Mouse (Mus musculus) common myeloid progenitor, adult 5-6 weeks (primary cell): ENCODE measurements around the gene Vamp4. TPM values are rescaled to one million over a fixed set of nuclear protein-coding genes. Genes with fewer than 3 reads are reported as not detected.
"Not testable (repeated sequence)": the region's sequence is repeated elsewhere in the genome, so short reads cannot be mapped to it uniquely, and the experiment has no call there.

Experiments
- ATAC-seq: replicated peaks from 2 replicates; pipeline ENCODE4 v1.8.0; 2016; ENCODE audit warnings: low read depth, mild to moderate bottlenecking, moderate TSS enrichment, inconsistent platforms; ENCODE audit not compliant: poor library complexity, severe bottlenecking
- total RNA-seq: library from RNA; stranded (forward); fragments of 200-1000, 187-1606 nt; gene quantifications from 2 replicates; pipeline ENCODE4 v1.2.3, GENCODE M21; 2017

The Vamp4 gene
- total RNA-seq, 1 experiment from 2014 or later: 11.4 TPM

DNA sequence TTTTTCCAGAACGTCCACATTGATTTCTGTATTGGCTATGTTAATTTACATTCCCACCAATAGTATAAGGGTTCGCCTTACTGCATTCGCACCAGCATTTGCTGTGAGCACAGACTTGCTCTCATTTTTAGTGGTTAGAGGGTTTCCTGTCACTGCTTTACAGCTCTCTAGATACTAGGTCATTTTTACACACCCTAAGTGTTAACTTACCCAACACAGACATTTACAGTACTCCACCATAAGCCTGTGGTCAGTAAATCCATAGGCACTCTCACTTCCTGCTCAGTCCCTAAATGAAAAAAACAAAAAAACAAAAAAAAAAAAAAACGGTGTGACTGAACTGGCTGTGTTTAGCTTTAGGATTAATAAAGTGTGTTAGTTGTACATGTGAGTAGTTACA, 16.0 kb downstream of the Vamp4 start:
- no peak for ATAC-seq

DNA sequence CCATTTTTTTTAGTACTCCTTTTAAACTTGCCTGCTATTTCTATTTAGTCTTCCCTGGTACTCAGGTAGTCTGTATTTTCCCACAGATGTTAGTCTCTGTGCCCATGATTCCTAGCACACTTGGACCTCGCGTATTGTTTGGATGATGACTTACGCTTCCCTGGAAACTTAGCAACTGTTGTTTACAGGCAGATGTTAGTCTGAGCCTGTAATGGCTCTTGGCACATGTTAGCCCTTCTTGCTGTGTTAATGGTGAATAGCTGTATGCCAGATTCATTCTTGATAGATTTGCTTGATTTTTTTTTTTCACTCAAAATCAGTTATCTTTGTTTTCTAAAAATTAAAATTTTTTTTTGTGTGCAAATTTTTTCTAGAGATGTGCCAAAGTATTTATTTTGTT, 18.3 kb downstream of the Vamp4 start:
- ATAC-seq: no peak

DNA sequence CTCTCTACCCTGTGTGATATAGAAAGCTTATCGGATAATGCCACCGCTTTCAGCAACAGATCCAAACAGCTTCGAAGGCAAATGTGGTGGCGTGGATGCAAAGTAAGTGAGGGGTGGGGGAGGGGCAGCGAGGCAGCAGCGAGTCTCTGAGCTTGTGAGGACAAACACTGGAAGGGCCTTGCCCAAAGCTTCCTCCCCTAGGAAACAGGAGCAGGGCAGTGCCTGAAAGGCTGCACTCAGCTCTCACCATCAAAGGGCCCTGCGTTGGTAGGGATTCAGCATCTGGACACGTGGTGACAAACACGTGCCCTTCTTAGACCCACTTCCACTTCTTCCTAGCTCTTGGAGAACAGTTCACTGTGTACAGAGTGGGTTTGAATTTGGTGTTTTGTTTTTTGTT, 19.1 kb downstream of the Vamp4 start:
- no peak for ATAC-seq

DNA sequence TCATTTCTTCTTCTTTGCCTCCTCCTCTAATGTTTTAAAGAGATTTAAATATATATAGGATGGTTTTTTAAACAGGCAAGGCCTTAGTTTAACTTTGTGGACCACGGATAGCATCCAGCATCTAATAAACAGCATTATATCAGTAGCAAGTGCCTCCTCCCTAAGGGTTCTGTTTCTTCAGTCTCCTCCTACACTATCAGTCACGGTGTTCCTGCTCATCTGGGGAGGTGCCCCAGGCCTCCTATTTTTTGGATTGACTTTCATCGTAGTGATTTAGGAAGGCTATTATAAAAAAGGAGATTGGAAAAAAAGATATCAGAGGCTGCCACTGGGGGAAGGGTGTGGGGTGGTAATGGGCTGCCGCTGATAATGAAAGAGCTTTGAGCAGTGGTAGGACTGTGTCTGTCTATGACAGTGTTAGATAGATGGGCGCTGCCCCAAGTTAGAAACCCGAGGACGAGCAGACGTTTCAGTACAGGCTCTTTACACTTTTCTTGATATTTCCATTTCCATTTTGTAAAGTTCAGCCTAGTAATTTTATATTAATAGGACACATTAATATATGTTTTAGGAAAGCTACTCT, 20.2 kb downstream of the Vamp4 start:
- ATAC-seq: no peak

DNA sequence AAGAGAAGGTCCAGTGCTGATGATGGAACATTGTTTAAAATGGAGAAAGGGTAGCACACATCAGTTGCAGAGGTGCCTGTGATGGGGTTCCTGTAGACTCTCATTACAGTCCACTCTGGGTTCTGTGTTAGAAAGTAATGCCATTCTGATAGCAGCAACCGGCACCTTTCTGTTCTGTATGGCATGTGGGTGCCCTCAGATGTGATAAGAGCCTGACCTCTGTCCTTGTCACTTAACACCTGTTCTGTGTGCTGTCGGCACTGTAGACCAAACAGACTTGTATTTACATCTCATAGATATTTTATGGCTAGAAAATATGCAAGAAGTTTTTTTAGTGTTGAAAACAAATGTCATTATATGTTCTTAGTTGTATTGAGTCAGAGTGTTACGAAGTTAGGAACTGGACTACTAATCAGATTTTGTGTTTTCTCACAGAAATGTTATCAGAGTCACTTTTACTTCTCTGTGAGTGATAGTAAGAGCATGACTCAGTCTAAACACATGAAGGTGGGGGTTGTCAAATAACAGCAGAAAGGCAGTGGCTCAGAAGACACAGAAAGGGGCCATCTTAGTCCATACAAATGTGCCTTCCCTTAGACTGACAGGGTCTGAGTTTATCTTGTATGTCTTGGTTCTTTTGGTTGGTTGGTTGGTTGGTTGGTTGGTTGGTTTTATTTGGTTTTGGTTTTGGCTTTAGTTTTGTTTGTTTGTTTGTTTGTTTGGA, 27.2 kb downstream of the Vamp4 start:
- no peak for ATAC-seq

DNA sequence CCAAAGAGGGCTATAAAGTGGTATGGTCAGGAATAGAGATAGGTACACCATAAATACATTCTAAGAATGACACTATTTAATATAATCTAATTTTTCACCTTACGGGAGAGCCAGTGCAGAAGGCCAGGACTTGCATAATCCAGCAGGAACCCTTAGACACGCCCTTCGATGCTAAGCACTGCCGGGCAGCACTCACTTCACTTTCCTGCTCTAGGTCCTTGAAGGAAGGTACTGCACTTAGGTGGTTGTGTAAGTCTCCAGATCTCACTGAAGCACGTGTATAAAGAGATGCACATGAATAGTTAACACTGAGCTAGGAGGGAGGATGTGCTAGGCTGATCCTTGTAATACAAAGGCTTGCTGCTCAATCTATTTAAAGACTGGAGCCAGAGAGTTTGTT, 29.3 kb downstream of the Vamp4 start:
- ATAC-seq: no peak

DNA sequence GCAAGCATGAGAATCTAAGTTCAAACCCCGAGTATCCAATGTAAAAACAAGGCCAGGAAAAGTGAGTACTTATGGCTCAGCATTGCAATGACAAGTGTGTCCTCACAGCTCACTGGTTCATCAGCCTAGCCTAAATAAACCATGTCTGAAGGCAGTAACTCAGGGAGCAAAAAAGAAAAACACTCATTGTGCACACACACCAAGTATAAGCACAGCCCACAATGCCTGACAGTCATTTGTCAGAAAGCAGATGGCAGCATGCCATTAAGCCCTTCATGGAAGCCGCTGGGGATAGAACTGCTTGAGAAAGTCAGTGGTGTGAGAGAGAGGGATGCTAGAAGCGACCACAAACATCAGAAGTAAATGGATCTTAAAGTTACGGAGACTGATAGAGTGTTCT, 31.0 kb downstream of the Vamp4 start:
- ATAC-seq: no peak

DNA sequence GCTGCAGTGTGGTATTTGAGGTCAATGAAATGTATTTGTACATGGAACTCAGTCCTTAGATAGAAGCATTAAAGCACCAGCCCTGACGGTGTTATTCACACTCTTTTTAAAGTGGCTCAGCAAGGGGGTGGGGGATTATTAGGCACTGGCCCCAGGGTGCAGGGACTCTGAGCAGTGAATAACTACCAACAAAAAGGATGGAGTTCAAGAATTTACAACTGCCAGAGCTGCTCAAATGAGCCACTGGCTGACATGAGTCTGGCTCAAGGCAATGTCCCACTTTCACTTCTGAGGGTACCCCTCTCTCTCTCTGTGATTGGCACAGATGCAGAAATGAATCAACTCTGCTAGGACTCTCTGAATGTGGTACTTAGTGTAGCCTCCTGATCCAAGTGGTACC, 37.8 kb downstream of the Vamp4 start:
- no peak for ATAC-seq

DNA sequence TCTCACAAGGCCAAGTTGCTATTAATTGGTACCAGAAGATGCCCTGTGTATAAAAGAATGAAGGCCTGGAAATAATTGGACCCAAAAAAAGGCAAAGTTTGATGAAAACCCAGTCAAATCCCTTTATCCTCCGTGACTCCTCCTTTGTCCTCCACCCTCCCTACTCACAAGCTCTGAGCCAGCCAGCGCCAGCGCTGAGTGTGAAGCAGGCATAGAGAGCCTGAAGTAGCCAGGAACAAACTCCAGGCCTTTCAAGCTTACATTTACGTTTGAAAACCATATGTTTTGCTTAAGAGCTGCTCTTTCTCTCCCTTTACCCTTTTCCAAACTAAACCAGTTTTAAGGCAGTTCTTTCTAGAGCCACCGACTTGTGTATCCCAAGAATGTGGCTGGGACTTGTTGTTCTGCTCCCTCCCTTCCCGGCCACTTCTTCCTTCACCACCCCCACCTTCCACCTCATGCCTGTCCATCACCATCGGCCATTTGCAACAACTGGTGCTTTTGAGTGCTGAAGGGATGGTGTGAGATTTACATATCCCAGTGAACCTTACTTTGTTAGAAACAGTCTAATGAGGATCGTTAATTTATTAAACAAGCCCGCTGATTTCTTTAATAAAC, 39.4 kb downstream of the Vamp4 start:
- ATAC-seq: no peak

DNA sequence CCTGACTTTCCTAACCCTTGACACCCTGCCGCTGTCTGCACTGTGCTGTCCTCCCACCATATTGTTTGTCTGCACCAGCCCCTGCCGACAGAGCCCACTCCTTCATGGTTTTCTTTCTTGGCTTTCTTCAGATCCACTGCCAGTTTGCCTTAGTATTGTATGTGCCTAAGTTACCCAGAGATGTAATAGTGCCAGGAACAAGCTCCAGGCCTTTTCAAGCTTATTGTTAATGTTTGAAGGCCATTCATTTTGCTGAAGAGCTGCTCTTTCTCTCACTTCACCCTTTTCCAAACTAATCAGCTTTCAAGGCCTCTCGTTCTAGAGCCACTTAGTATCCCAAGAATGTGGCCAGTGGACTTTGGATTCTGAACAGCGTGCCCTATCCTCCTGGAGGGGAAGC, 40.9 kb downstream of the Vamp4 start:
- no peak for ATAC-seq

DNA sequence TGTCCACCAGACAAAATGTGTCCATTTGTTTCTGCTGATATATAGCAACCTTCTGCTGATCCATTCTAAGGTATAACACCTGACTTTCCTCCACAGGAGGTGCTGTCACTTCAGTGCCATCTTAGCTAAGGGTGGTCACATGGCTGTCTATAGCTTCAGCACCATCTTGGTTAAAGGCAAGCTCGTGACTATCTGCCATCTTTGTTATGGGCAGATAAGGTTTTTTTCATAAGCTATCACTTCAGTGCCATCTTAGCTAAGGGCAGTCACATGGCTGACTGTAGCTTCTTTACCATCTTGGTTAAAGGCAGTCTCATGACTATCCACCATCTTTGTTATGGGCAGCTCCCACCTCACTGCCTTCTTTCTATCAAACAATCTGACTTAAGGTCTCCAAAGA, 45.2 kb downstream of the Vamp4 start:
- ATAC-seq: peak; percentile 47; the same call in 1 of the 2 replicates

DNA sequence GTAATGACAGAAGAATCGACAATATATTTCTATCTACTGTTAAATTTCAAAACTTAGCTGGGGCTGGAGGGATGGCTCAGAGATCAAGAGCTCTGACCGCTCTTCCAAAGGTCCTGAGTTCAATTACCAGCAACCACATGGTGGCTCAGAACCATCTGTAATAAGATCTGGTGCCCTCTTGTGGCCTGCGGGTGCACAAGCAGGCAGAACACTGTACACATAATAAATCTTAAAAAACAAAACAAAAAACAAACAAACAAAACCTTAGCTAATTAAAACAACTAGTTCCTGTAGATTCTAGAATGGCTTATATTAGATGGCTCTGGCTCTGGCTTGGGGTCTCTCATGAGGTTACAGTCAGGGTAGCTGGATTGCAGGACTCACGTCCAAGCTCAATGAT, 50.2 kb downstream of the Vamp4 start:
- ATAC-seq: no peak

DNA sequence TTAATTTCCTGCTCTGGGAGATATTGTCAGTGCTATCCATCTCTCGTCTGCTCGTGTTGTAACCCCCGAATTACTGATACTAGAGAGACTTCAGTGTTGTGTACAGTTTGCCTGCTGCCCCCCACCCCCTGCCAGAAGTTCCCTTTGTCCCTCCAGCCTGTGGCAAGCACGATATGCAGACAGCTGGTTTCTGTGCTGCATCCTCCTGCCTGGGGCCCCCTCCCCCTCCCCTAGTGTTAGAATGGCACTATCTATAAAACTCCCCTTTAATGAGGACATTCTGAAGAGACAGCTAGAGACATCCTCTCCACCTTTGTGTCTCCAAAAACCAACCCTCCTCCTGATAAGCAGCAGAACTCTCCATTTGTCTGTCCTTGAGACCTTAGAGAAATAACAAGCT, 53.6 kb downstream of the Vamp4 start:
- no peak for ATAC-seq

DNA sequence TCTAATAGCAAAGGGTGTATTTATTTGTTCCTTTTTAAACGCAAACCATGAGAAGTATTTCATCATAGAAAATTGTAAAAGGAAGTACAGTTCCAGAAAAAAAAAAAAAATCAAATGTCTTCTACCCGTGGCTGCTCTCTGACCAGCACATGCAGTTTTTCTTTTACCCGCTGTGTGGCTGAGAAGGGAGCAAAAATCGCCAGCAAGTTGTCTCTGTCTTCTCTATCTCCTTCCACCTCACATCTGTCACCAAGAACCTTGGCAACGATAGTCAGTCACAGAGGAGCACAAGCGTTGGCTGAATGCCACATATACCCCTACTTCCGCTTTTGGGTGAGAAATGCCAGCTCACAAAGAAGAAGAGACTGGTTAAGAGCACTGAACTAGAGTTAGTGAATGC, 54.9 kb downstream of the Vamp4 start:
- ATAC-seq: peak; percentile 98

DNA sequence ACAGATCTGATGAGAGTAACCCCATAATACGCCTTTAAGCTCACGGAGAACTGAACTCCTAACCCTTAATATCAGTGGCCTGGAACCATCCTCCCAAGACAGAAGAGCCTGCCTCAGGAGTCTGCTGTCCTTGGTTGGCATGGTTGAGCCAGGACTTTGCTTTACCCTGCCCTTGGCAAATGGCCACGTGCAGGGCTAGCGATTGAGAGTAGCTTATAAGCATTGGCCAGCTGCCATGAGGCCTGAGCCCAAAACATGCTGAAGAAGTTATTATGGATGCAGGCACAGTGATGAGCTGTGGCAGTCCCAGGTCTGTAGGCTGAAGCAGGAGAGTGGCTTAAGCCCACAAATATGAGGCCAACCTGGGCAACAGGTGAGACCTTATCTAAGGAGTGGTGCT, 57.5 kb downstream of the Vamp4 start:
- ATAC-seq: not testable (repeated sequence)

DNA sequence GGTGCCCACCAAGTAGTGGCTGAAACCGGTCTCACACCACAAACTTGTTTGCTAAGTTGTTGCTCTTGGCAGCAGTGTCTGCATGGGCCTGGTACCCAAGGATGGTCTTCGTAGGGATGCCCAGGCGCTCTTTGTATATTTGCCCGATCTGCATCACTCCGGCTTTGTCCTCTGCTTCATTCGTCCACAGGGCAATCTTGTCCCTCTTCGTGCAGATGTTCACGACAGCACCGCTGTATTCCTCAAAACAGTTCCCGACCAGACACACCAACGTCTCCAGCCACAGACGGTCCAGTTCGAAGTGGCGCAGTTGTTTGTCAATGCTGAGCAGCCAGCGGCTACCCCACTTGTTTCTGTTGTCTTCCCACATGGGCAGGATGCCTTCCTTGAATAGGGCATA, 58.0 kb downstream of the Vamp4 start:
- ATAC-seq: not testable (repeated sequence)

DNA sequence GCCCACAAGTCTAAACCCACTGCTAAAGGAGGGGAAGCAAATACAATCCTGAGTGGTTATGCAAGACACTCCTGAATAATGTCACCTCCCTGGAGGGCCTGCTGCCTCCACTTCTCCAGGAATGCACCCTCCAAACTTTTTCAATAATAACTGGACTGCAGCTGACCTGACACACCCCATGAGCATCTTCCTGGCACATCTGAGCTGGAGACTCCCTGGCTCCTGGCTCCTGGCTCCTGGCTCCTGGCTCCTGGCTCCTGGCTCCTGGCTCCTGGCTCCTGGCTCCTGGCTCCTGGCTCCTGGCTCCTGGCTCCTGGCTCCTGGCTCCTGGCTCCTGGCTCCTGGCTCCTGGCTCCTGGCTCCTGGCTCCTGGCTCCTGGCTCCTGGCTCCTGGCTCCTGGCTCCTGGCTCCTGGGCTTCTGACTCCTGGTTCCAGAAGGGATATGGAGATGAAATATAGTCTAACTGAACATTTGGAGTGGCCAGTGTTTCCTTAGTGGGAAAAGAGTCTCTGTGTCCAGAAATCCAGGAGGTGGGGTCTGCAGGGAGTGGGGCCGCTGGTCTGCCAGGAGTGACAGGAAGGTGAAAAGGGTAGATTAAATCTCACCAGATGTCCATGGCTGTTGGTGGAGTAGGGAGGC, 65.1 kb downstream of the Vamp4 start:
- ATAC-seq: not testable (repeated sequence)

DNA sequence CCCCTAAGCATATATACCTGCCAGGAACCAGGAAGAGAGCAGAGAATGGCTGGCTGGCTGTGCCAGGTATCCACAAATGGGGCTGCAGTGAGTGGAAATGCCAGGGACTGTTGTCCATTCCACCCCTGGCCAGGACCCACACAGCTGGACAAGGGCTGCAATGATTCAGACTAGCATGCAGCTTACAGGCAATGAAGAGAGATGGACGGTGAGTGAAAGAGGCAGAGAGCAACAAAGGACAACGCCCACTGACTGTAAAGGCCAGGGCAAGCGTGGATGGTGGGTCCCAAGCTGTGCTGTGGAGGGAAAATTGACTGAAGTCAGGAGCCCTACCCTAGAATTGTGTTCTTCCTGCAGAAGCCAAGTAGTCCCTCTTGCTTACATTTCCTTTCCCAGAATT, 66.2 kb downstream of the Vamp4 start:
- no peak for ATAC-seq

DNA sequence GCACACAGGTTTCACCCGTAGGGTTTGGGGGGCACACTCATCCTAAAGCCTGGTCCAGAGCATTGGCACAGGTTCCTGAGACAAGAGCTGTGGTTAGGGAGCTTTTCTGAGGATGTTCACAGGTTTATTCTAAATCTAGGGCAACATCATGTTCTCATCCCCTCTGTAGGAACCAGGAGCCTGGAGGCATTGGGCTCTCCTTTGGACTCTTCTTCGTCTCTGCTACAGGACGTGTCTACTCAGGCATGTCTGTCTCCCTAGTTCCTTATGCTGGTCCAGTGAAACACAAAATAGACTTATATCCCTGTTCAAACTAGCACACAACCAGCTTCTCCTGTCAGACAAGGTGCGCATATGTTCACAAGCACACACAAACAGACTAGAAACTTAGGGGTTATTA, 68.2 kb downstream of the Vamp4 start:
- ATAC-seq: no peak

DNA sequence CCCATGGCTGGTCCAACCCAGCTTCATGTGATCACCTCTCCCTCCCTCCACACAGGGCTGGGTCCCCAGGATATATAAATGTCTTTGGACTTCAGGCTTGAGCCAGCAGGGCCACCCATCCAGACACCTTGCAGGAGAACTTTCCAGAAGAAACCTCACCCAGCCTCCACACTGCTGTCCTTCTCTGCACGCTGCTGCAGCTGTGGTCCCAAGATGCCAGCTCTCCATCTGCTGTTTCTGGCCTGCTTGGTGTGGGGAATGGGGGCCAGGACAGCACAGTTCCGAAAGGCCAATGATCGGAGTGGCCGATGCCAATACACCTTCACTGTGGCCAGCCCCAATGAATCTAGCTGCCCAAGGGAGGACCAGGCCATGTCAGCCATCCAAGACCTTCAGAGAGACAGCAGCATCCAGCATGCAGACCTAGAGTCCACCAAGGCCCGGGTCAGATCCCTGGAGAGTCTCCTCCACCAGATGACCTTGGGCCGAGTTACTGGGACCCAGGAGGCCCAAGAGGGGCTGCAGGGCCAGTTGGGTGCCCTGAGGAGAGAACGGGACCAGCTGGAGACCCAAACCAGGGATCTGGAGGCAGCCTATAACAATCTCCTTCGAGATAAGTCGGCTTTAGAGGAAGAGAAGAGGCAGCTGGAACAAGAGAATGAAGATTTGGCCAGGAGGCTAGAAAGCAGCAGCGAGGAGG, 68.9 kb downstream of the Vamp4 start, which contains the start of gene Myoc:
Myoc (plus strand) TSS at position 105 of the 700 bp plus-strand sequence.
- no peak for ATAC-seq

DNA sequence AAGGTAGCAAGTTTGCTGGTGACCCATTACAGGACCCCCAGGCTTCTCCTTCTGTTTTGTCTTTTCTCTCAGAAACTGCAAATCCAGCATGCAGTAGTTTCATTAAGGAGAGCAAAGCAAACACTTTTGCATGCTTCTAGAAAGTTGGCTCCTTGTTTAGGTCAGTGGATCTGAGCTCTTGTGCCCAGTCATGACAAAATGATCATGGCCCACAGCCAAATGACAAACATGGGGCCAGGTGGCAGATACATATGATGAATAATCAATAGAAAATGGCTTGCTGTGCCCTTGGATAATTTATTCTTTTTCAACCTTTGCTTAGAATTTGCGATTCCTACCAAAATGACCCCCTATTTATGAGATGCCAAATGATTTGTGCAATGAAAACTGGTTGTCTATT, 69.5 kb downstream of the Vamp4 start:
- ATAC-seq: no peak
